Mouse (Mus musculus): ENCODE measurements around the gene Gsto1.
"Not testable (repeated sequence)": the region's sequence is repeated elsewhere in the genome, so short reads cannot be mapped to it uniquely, and the experiment has no call there.

The Gsto1 gene

GRCm38 (mm10) chr19:47854796-47855783 is at the start of gene Gsto1:
Gene Gsto1 (plus strand): TSS chr19:47854970.
- DNase-seq, result peak; percentile 93

GRCm38 (mm10) chr19:47812091-47812490 is 42.7 kb upstream of the Gsto1 start:
- no peak for DNase-seq

GRCm38 (mm10) chr19:47814721-47815120 is 40.0 kb upstream of the Gsto1 start:
- DNase-seq, result no peak

- DNase-seq, result no peak
Observed at GRCm38 (mm10) chr19:47817692-47818091, 37.1 kb upstream of the Gsto1 start.

GRCm38 (mm10) chr19:47820832-47821493 is 33.8 kb upstream of the Gsto1 start:
- peak; percentile 76 for DNase-seq

GRCm38 (mm10) chr19:47821494-47821872 is 33.3 kb upstream of the Gsto1 start:
- DNase-seq, result no peak

- peak; percentile 38 for DNase-seq
Observed at GRCm38 (mm10) chr19:47822143-47822796, 32.5 kb upstream of the Gsto1 start.

- no peak for DNase-seq
Observed at GRCm38 (mm10) chr19:47824026-47824425, 30.7 kb upstream of the Gsto1 start.

GRCm38 (mm10) chr19:47829913-47830450 is 24.8 kb upstream of the Gsto1 start:
- no peak for DNase-seq

- DNase-seq, result no peak
Observed at GRCm38 (mm10) chr19:47831111-47831510, 23.7 kb upstream of the Gsto1 start.

- DNase-seq, result no peak
Observed at GRCm38 (mm10) chr19:47832316-47832715, 22.5 kb upstream of the Gsto1 start.

- DNase-seq, result no peak
Observed at GRCm38 (mm10) chr19:47834614-47835013, 20.2 kb upstream of the Gsto1 start.

- DNase-seq, result no peak
Observed at GRCm38 (mm10) chr19:47835776-47836175, 19.0 kb upstream of the Gsto1 start.

- DNase-seq, result peak; percentile 65
Observed at GRCm38 (mm10) chr19:47836701-47837526, 17.9 kb upstream of the Gsto1 start.

GRCm38 (mm10) chr19:47837527-47837901 is 17.3 kb upstream of the Gsto1 start:
- no peak for DNase-seq

GRCm38 (mm10) chr19:47841234-47841633 is 13.5 kb upstream of the Gsto1 start:
- not testable (repeated sequence) for DNase-seq

GRCm38 (mm10) chr19:47849735-47850134 is 5.0 kb upstream of the Gsto1 start:
- DNase-seq, result no peak

- not testable (repeated sequence) for DNase-seq
Observed at GRCm38 (mm10) chr19:47852131-47852530, 2.6 kb upstream of the Gsto1 start.

- DNase-seq, result no peak
Observed at GRCm38 (mm10) chr19:47853053-47853452, 1.7 kb upstream of the Gsto1 start.

- no peak for DNase-seq
Observed at GRCm38 (mm10) chr19:47853951-47854795, 597 bp upstream of the Gsto1 start.

All from kidney, postnatal 14 days (tissue).